Mouse (Mus musculus) embryo, embryonic 11.5 days (tissue): ENCODE results near the gene Nes.

Experiments
- DNase-seq: peaks from one replicate; pipeline ENCODE4 v3.0.0-alpha.2; 2012; ENCODE audit warnings: low read depth, low spot score

The Nes gene

GRCm38 (mm10) chr3:87949955-87950515 is 20.8 kb upstream of the Nes start:
- no peak for DNase-seq

DNA sequence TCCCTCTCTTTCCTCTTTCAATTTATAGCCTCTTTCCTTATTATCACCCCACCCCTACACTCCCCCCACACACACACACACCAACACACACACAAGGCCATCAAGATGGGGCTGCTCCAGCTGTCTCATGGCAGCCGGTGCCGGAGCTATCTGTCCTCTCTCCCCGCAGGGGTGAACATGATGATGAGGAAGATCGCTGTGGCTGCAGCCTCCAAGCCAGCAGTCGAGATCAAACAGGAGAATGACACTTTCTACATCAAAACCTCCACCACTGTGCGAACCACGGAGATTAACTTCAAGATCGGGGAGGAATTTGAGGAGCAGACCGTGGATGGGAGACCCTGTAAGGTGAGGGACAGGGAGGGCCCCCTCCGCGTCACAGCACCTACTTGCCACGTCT is 18.9 kb upstream of the Nes start:
- DNase-seq, result no peak

GRCm38 (mm10) chr3:87952440-87952839 is 18.4 kb upstream of the Nes start:
- no peak for DNase-seq

DNA sequence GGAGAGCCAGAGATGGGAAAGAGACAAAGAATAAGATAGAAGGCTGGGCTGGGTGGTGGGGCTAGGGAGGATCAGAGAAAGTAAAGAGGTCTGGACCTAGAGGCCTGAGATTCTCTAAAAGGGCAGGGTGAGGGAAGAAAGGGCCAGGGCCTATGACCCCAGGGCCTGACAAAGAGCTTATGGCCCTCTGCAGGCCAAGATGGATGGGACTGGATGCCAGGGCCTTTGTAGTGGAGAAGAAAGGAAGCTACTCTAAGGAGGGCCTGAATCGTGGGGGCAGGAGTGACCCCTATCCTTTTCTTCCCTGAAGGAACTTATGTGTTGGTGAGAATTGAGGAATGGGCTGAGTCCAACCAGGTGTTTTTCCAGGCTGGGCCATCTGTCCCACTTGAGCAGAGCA is 12.8 kb upstream of the Nes start:
- DNase-seq, result no peak

DNA sequence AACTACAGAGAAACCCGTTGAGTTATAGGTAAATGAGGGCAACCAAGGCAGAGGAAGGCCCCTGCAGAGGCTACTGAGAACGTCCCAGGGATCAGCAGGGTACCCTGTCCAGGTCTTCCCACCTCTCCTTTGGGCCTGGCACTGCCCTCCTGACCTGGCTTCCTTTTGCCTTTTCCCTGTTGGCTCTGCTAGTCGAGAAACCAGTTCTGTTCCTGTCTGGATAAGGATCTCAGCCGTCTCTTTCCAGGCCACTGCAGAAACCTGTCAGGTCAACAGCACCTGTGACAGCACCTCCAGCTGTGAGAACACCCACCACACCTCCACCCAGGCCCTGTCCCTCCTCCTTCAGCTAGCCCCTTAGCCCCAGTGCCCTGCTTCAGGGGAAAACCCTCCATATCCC is 12.4 kb upstream of the Nes start:
- no peak for DNase-seq

GRCm38 (mm10) chr3:87958967-87959366 is 11.9 kb upstream of the Nes start:
- no peak for DNase-seq

DNA sequence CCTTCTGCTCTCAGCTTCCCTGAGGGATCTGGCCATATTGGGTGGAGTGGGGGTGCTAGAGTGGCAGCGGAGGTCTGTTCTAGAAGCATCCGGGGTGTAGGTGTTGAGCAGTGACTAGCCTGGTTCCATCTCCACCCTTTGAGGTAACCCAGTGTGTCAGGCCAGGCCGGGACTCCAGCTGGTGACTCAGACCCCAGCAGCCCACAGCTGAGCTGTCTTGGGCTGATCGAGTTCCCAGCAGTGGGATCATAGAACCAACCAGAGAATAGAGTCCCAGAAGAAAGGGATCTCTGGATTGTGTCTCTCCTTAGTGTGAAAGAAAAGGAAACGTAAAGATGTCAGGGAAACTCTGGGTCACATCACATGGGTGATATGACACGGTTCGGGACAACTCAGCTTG is 11.5 kb upstream of the Nes start:
- no peak for DNase-seq

DNA sequence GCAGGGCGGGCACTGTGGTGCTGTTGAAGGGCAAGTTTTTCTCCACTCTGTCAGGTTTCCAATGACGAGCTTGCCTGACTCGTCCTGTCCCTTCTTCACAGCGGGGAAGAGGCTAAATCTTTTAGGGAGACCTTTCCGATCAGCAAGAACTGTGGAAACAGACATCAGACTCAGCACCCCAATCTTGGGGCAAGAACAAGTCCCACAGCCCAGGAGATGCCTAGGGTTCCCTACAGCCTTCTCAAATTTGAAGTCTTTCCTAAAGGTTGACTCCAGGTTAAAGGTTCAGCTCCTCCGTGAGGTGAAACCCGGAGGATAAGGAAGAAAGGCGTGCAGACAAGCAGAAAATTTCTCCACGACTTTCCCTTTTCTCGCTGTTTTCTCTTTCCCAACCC is 10.7 kb upstream of the Nes start:
- DNase-seq, result no peak

DNA sequence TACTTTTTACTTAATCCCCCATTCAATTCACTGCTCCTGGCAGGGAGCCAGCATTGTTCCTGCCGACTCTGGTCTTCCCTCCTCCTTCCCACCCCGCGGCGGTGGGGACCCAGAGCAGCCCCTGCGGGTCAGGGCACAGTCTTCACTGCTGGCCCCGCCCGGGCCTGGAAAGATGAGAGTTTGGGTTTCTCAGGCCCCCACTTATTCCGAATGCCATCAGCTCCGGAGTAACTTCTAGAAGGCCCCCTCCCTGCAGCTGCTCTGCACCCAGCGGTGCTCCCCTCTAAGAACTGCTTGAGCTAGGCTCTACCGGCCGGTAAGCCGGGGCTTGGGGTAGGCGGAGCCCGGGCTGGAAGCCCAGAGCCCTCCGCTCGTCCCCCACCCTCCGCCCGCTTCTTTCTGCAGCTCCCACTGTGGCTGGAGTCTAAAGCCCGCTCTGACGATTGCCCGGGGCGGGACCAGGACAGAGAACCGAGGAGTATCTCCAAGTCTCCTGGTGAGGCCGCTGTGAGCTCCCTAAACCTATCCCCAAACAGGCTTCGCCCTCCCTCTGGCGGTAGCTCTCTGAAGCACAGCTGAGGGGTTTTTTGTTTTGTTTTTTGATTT is 10.2 kb upstream of the Nes start:
- peak; percentile 92 for DNase-seq

- peak; percentile 71 for DNase-seq
Measured at GRCm38 (mm10) chr3:87970184-87970938, 517 bp upstream of the Nes start.

DNA sequence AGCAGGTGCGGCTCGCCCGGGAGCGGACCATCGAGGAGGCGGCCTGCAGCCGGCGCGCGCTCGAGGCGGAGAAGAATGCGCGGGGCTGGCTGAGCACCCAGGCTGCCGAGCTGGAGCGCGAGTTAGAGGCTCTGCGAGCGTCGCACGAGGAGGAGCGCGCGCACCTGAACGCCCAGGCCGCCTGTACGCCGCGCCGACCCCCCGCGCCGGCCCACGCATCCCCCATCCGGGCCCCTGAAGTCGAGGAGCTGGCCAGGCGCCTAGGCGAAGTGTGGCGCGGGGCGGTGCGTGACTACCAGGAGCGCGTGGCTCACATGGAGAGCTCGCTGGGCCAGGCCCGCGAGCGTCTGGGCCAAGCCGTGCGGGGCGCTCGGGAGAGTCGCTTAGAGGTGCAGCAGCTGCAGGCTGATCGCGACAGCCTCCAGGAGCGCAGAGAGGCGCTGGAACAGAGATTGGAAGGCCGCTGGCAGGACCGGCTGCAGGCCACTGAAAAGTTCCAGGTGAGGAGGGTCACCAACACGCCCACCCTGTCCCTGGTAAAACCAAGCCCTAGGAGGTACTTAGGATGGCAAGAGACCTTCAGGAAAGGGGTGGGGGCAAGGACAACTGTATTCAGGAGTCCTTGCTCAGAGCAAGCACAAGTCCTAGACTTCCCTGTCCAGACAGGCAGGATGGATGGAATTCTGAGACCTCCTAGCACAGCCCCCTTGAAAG is 768 bp downstream of the Nes start:
- DNase-seq, result no peak

- no peak for DNase-seq
Measured at GRCm38 (mm10) chr3:87972203-87972664, 1.4 kb downstream of the Nes start.

GRCm38 (mm10) chr3:87972776-87973175 is 1.9 kb downstream of the Nes start:
- DNase-seq, result no peak

- DNase-seq, result no peak
Measured at GRCm38 (mm10) chr3:87973593-87974380, 2.9 kb downstream of the Nes start.

- DNase-seq, result no peak
Measured at GRCm38 (mm10) chr3:87974381-87974987, 3.6 kb downstream of the Nes start.

- no peak for DNase-seq
Measured at GRCm38 (mm10) chr3:87979493-87979892, 8.6 kb downstream of the Nes start.

DNA sequence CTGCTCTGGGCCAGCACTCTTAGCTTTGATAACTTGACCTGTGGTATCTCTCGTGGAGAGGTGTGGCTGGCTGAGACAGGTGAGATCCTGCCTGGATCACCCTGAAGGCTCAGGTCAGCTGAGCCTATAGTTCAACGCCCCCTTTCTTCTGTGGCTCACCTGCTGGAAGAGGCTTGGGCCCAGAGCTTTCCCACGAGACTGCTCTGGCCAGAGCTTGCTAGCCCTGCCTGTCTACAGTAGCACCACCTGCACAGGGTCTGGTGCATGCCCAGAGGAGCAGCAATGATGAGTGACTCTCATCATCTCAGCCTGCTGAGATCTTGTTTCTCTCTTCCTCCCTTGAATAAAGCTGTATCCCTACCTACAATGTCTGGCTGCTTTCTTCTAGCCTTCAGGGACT is 9.2 kb downstream of the Nes start:
- no peak for DNase-seq

- no peak for DNase-seq
Measured at GRCm38 (mm10) chr3:87980728-87981127, 9.8 kb downstream of the Nes start.

DNA sequence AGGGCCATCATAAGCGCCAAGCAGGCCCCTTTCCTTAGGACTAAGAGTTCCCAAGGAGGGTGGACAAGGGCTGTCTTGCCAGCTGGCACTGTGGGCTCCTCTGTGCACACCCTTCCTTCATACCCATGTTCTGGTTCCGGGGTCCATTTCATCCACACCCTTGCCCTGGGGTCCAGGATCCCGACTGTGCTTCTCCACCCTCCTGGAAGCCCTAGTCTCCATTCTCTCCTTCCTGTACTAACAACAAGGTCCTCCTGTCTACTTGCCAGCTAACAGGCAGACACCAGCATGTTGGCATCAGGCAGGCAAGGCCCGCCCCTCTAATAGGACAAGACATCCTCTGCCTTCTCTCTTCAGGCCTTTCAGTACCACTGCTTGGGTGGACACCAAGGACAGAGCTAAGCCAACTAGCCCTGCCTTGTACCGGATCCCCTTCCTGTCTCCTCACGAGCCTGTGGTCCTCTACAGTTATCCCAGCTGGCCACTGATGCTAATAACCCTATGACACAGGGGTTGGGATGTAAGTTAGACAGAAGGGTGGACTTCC is 10.4 kb downstream of the Nes start:
- DNase-seq, result no peak

DNA sequence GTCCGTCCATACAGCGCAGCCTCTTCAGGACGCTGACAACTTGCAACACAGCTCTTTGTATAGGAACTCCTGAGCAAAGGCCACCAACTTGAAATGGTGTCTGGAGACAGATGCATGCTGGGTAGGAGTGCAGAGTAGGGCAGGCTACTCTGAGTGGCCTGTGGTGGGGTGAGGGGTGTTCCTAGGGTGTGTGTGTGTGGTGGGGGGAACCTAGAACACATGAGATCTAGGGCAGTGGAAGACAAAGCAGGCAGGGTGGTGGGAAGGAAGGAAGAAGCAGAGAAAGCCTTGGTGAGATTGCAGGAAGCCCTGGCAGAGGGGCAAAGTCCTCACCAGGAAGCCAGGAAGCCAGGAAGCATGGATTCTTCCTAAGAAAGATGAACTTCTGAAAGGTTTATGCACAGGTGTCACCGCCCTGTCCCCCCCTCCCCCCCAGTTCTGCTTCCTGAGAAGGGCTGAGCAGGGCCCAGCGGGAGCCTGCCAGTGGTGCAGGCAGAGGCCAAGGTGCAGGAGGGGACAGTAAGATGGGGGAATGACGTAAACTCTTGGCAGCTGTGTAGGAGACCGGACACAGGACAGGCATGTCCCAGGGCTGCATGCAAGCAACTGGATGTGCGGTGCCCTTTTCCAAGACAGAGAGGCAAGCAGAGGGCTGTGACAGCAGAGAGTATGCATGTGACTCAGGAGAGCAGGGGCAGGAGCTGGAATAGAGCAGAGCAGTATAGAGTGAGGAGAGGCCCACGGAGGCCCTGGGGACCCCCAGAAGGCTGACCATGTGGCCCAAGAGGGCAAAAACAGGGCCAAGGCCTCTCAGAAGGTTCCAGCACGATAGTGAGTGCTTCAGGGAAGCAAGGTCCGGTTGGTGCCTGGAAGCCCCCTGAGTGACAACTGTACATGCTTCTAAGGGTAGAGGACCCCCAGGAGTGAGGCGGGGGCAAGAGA is 11.3 kb downstream of the Nes start:
- no peak for DNase-seq
